Mouse (Mus musculus) fat pad, adult 2 months (tissue): Measurements from ENCODE around the gene Ptpn21.

ENCODE experiments used
- DNase-seq: peaks from one replicate; pipeline ENCODE4 v3.0.0-alpha.2; 2011; ENCODE audit warnings: low read depth, low spot score; ENCODE audit errors: extremely low read depth

The Ptpn21 gene

DNA sequence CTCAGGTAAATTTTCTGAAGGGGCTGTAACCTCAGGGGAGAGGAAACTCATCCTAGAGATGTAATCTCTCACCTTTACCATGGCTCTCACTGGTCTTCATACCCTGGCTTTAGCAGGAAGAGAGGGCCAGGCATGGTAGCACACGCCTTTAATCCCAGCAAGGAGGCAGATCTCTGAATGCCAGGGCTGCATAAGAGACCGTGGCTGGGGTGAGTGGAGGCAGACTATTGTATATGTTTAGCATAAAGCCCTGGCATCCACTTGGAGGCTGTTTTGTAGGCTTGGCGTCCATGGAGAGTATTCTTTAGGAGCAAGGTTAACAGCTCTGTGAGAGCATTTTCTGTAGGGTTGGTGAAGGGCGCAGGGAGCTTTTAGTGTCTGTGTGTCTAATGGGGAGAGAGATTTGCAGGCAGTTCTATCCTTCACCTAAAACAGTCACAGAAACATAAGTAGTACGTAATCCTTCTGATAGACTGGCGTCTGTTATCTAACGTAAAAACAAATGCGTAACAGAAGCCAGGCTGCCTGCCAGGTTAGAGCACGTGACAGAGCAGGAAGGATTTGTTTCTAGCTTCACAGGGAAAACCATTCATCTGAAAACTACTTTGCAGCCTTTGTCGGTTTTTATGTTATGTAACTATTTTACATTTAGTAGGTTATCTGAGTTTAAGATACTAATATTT lies 68.9 kb downstream of the Ptpn21 start:
- no peak for DNase-seq

DNA sequence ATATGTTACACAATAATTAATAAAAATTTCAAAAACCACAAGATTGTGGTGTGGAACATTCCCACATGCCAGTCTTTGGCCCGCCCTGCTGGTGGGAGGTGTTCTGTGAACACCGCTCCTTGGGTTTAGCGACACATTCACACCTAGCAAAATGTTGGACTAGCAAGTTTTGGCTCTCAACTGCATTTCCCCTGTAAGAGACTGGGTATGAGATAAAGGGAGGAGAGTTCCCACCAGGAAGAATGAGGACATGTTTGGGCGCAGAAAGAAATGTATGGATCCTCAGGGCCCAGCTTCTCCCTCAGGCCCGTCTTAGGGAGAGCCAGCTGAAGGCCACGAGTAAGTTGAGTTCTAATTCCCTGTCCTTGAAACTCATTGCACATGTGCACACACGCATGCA lies 74.6 kb downstream of the Ptpn21 start:
- no peak for DNase-seq

DNA sequence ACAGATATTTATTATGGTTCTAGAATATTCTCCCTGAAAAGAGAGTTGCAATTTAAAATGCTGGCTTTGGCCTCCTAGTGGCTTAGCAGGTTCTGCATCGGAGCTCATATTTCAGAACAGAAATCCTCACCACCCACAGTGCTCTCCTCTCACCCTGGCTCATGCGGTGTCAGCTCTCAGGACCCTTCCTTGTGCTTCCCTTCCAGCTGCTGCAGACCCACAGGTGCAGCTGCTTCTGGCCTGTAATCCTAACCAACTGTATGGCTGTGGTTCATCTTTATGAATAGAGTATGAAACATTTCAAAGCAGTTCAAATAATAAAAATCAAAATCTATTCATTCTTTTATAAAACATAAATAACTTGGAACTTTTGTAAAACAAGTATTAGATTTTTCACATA lies 80.3 kb downstream of the Ptpn21 start:
- no peak for DNase-seq

DNA sequence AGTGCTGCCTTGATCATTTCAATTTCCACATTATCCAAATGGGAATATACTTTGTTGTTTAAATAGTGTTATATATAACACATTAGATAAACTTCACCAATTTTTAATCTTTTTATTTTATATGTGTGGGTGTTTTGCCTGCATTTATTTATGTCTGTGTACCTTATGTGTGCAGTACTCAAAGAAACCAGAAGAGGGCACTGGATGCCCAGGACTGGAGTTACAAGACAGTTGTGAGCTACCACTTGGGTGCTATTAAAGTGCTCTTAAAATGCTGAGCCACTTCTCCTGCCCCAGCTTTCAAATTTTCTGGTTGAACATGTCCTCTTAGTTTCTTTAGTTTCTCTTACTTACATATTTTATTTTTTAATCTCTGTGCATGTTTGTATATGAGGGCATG lies 92.4 kb downstream of the Ptpn21 start:
- DNase-seq = no peak

DNA sequence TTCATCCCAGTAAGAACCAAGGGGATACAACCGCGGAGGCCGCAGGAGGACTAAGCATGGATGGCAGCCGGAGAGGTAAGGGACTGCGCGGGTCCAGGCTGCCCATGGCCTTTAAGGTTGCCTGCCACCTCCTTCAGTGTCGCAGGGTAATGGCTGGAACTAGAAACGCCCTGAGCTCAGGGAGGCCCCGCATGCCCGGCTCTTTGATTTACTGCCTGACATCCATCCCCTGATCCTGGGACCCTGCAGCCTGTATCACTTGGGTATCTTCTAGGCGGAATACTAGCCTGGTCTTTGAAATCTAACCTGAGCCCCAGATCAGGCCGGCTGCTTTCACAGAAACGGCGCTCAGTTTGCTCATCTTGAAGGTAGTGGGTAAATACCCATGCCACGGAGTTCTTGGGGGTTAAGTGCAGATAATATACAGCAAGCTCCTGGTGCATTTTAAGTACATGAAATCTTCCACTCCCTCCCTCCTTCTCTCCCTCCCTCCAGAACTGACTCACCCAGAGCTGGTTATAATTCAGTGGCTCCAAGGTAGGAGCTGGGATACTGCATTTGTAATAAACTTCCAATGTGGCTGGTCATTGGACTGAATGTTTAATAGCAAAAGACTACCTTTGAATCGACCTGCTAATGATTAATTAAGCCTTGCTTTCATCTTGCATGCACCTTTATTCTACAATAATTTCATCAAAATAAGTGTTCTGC lies 108.8 kb downstream of the Ptpn21 start:
- DNase-seq = no peak

DNA sequence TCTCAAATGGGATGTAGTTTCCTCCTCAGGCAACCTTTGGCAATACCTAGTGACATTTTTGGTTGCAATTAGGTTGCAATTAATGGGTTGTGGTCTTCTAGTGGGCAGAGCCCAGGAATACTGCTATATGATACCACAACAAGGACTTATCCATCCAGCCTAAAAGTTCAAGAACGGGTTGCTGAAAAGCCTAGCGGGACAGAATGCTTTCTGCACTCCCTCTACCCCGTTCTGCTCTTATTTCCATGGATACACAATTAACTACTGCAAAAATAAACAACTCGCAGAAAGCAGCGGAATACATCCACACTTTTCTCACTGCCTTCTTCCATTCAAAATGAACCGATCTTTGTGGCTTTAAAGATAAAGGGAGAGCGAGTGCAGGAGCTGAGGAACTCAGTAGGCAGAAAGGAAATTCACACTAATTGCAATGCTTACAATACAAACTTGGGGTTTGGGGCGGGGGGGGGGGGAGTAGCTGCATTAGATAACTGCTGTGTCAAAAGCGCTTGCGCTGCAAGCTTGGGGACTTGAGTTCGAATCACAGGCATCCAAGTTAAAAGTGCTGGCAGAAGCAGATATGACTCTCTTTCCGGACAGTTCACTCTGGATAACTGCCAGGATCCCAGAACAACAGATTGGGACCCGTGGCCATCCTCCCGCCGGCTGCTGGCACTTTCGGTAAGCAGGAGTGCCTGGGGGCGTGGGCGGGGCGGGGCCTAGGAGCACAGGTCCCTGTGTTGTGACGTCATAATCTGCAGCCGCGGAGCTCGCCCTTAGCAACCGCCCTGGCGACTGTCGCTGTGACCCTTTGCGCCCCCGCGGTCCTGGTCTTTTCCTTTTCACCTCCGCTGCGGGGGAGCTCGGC lies 109.6 kb downstream of the Ptpn21 start, which contains the start of gene Spata7:
Gene Spata7, plus strand, starts transcription at position 766 of the 868 bp plus-strand sequence.
- no peak for DNase-seq
